Mouse (Mus musculus): ENCODE measurements around the gene Pld5. TPM values are rescaled to one million over a fixed set of nuclear protein-coding genes. Genes with fewer than 3 reads are reported as not detected.

The Pld5 gene
- polyA plus RNA-seq, 1 experiment from 2014 or later = 0.63 TPM

DNA sequence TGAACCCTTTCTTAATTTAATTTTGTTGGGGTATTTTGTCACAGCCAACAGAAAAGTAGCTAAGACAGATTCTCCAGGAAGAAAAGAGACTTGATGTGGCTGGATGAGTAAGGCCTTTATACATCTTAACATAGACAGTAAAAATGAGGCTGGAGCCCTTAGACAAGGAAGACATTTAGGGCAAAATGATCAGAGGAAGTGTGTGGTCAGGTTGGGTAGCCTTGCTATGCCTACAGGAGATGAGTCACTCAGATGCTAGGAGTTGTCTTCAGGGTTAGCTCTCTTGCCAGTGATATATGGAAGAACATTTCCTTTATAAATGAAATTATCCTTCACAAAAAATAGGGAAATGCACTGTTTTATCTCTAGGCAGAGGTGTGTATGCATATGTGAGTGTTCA is 198.3 kb downstream of the Pld5 start:
- Histone ChIP-seq H3K9me3 (no peaks in the 10 kb centered on the region), H3K27ac (no peak overlapping the region), H3K27me3 (no peaks in the 10 kb centered on the region), H3K4me2 (no peak overlapping the region), H3K36me3 (no peaks in the 10 kb centered on the region), H3K9ac (no peak overlapping the region), H3K4me3 (no peak overlapping the region), H3K4me1 (no peaks in the 10 kb centered on the region)
- no peak for ATAC-seq (ENCODE audit: insufficient number of reproducible peaks, low FRiP score, low TSS enrichment, low read depth)

- no peak overlapping the region for H3K4me2 ChIP-seq
- no peak for ATAC-seq (ENCODE audit: insufficient number of reproducible peaks, low FRiP score, low TSS enrichment, low read depth)
- no peaks in the 10 kb centered on the region for H3K36me3 ChIP-seq
- H3K9me3 ChIP-seq = no peaks in the 10 kb centered on the region
- no peaks in the 10 kb centered on the region for H3K27me3 ChIP-seq
- no peak overlapping the region for H3K27ac ChIP-seq
- H3K4me3 ChIP-seq = no peak overlapping the region
- no peak overlapping the region for H3K9ac ChIP-seq
- no peaks in the 10 kb centered on the region for H3K4me1 ChIP-seq
These were observed 199.3 kb downstream of the Pld5 start for GRCm38 (mm10) chr1:176075810-176076209.

DNA sequence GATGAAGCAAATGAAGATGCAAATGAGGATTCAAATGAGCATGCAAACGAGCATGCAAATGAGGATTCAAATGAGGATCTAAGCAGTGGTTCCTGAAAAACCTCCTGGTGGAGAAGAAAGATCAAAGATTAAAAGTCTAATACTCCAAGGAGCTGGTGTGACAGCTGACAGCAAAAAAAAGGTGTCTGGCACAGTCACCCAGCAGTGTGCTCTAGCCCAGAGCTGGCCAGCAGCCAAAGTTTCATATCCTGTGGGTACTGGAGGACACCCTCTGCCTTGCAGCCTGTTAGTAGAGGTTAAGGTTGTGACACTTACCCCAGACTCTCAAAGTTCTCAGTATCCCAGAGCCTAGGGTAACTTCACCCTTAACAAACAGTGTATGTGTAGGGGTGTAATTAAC is 199.7 kb downstream of the Pld5 start:
- no peaks in the 10 kb centered on the region for H3K27me3 ChIP-seq
- H3K4me2 ChIP-seq = no peak overlapping the region
- no peak overlapping the region for H3K9ac ChIP-seq
- no peak overlapping the region for H3K27ac ChIP-seq
- 84% methylated on average over 1 of the region's 1 CpGs for WGBS
- H3K4me3 ChIP-seq = no peak overlapping the region
- H3K36me3 ChIP-seq = no peaks in the 10 kb centered on the region
- no peaks in the 10 kb centered on the region for H3K9me3 ChIP-seq
- no peak for ATAC-seq (ENCODE audit: insufficient number of reproducible peaks, low FRiP score, low TSS enrichment, low read depth)
- no peaks in the 10 kb centered on the region for H3K4me1 ChIP-seq

DNA sequence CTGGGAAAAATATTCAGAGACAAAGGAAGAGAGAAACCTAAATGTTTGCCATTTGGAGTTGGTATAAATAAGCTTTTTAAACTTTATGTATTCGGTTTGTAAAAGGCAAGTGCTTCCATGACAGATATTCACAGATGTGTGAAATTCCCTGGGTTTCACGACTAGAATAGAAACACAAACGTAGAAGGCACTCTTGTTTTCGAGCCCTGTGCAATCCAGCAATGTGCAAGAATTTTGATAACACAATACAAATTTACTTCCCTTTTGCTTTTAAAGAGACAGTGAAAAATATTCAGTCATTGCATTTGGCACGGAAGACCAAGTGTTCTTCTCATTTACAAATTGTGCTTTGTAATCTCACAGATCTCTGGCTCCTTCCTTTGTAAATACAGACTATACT is 200.6 kb downstream of the Pld5 start:
- no peak for ATAC-seq (ENCODE audit: insufficient number of reproducible peaks, low FRiP score, low TSS enrichment, low read depth)
- Histone ChIP-seq H3K36me3 (no peaks in the 10 kb centered on the region), H3K4me2 (no peak overlapping the region), H3K9me3 (no peaks in the 10 kb centered on the region), H3K9ac (no peak overlapping the region), H3K4me3 (no peak overlapping the region), H3K27ac (no peak overlapping the region), H3K4me1 (no peaks in the 10 kb centered on the region), H3K27me3 (no peaks in the 10 kb centered on the region)
- 66% methylated on average over 5 of the region's 5 CpGs for WGBS

- no peaks in the 10 kb centered on the region for H3K4me1 ChIP-seq
- no peak overlapping the region for H3K27ac ChIP-seq
- H3K36me3 ChIP-seq = no peaks in the 10 kb centered on the region
- H3K9me3 ChIP-seq = no peaks in the 10 kb centered on the region
- H3K4me3 ChIP-seq = no peak overlapping the region
- ATAC-seq (ENCODE audit: insufficient number of reproducible peaks, low FRiP score, low TSS enrichment, low read depth) = no peak
- no peak overlapping the region for H3K4me2 ChIP-seq
- no peak overlapping the region for H3K9ac ChIP-seq
- H3K27me3 ChIP-seq = no peaks in the 10 kb centered on the region
These were observed 209.8 kb downstream of the Pld5 start for GRCm38 (mm10) chr1:176065281-176065680.

DNA sequence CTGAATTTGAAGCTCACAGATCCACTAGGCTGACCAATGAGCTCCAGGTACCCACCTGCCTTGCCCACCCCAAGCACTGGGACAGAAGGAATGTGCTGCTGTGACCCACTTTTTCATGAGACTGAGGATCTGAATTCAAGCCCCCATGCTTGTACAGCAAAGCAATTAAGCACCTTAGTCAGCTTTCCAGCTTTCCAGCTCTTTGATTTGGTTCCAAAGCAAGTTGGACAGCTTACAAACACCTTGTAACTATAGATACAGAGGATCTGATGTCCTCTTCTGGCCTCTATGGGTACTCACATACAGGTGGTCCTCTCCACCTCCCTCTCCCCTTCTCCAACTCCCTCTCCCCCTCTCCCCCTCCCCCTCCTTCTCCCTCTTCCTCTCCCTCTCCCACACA is 210.6 kb downstream of the Pld5 start:
- Histone ChIP-seq H3K27me3 (no peaks in the 10 kb centered on the region), H3K4me1 (no peaks in the 10 kb centered on the region), H3K27ac (no peak overlapping the region), H3K4me3 (no peak overlapping the region), H3K4me2 (no peak overlapping the region), H3K9me3 (no peaks in the 10 kb centered on the region), H3K9ac (no peak overlapping the region), H3K36me3 (no peaks in the 10 kb centered on the region)
- no peak for ATAC-seq (ENCODE audit: insufficient number of reproducible peaks, low FRiP score, low TSS enrichment, low read depth)

GRCm38 (mm10) chr1:176053653-176054052 is 221.5 kb downstream of the Pld5 start:
- Histone ChIP-seq H3K4me3 (no peak overlapping the region), H3K36me3 (no peaks in the 10 kb centered on the region), H3K27me3 (no peaks in the 10 kb centered on the region), H3K4me1 (0 out of 2 replicates have a peak, but pooled peaks cover 2% of the 10 kb centered on the region), H3K9ac (no peak overlapping the region), H3K9me3 (no peaks in the 10 kb centered on the region), H3K4me2 (no peak overlapping the region), H3K27ac (no peak overlapping the region)
- no peak for ATAC-seq (ENCODE audit: insufficient number of reproducible peaks, low FRiP score, low TSS enrichment, low read depth)
- WGBS = 48% methylated on average over 1 of the region's 1 CpGs

- no peak overlapping the region for H3K9ac ChIP-seq
- H3K4me1 ChIP-seq = no peaks in the 10 kb centered on the region
- no peak for ATAC-seq (ENCODE audit: insufficient number of reproducible peaks, low FRiP score, low TSS enrichment, low read depth)
- H3K36me3 ChIP-seq = no peaks in the 10 kb centered on the region
- 58% methylated on average over 5 of the region's 5 CpGs for WGBS
- no peaks in the 10 kb centered on the region for H3K27me3 ChIP-seq
- H3K4me2 ChIP-seq = no peak overlapping the region
- H3K9me3 ChIP-seq = no peaks in the 10 kb centered on the region
- no peak overlapping the region for H3K4me3 ChIP-seq
- no peak overlapping the region for H3K27ac ChIP-seq
These were observed 228.1 kb downstream of the Pld5 start for GRCm38 (mm10) chr1:176046995-176047394.

- H3K27ac ChIP-seq = no peak overlapping the region
- WGBS = 86% methylated on average over 1 of the region's 1 CpGs
- ATAC-seq (ENCODE audit: insufficient number of reproducible peaks, low FRiP score, low TSS enrichment, low read depth) = no peak
These were observed 228.7 kb downstream of the Pld5 start for GRCm38 (mm10) chr1:176046375-176046774.

DNA sequence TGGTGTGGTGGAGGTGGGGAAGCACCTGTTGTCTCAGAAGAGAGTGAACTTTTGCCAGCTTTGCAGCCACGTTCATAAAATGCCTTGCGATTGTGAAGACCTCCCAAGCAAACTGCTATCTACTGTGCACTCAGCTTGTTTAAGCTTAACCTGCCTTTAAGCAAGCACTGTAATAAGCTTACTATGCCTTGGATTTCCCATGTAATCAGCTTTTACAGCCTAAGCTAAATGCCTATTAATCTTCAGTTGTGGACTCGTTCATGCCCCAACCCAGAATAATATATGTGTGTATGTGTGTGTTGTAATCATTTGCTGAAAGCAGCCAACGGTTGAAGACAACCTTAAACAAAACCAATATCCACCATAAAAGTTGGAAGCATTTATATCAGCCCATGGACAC is 232.1 kb downstream of the Pld5 start:
- no peaks in the 10 kb centered on the region for H3K36me3 ChIP-seq
- no peak overlapping the region for H3K4me2 ChIP-seq
- no peak overlapping the region for H3K4me3 ChIP-seq
- no peaks in the 10 kb centered on the region for H3K27me3 ChIP-seq
- no peak for ATAC-seq (ENCODE audit: insufficient number of reproducible peaks, low FRiP score, low TSS enrichment, low read depth)
- no peak overlapping the region for H3K9ac ChIP-seq
- WGBS = 44% methylated on average over 4 of the region's 4 CpGs
- no peak overlapping the region for H3K27ac ChIP-seq
- H3K4me1 ChIP-seq = no peaks in the 10 kb centered on the region
- no peaks in the 10 kb centered on the region for H3K9me3 ChIP-seq

More at GRCm38 (mm10) chr1:176046375-176046774, 228.7 kb downstream of the Pld5 start:
- H3K4me1 ChIP-seq = no peaks in the 10 kb centered on the region
- no peaks in the 10 kb centered on the region for H3K9me3 ChIP-seq
- no peak overlapping the region for H3K9ac ChIP-seq
- no peaks in the 10 kb centered on the region for H3K27me3 ChIP-seq
- H3K36me3 ChIP-seq = no peaks in the 10 kb centered on the region
- H3K4me2 ChIP-seq = no peak overlapping the region
- no peak overlapping the region for H3K4me3 ChIP-seq

DNA sequence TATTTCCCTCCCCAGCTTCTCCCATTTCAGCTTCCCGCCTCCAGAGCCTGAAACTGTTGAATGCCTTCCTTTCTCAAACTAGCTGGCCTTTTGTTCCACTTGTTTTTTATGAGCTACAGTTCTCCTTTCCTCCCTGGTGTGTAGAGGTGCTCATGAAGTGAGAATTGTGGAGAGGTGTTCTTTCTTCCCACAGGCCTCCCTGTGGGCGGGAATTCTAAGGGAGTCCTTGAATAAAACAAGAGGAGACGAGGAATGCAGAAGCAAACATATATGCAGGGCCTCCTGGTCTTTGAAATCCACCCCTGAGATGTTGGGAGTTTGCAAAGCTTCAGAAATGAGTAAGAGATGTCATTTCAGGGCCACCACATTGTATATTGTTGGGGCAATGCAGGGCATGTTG is 235.2 kb downstream of the Pld5 start:
- ATAC-seq (ENCODE audit: insufficient number of reproducible peaks, low FRiP score, low TSS enrichment, low read depth) = no peak
- H3K9me3 ChIP-seq = no peaks in the 10 kb centered on the region
- no peaks in the 10 kb centered on the region for H3K27me3 ChIP-seq
- H3K4me1 ChIP-seq = no peaks in the 10 kb centered on the region
- H3K36me3 ChIP-seq = no peaks in the 10 kb centered on the region
- H3K9ac ChIP-seq = no peak overlapping the region
- H3K27ac ChIP-seq = no peak overlapping the region
- no peak overlapping the region for H3K4me2 ChIP-seq
- H3K4me3 ChIP-seq = no peak overlapping the region
- WGBS = 51% methylated on average over 3 of the region's 3 CpGs

GRCm38 (mm10) chr1:176036028-176036427 is 239.1 kb downstream of the Pld5 start:
- no peak overlapping the region for H3K4me3 ChIP-seq
- H3K27me3 ChIP-seq = no peaks in the 10 kb centered on the region
- H3K4me2 ChIP-seq = no peak overlapping the region
- no peaks in the 10 kb centered on the region for H3K4me1 ChIP-seq
- H3K27ac ChIP-seq = no peak overlapping the region
- no peaks in the 10 kb centered on the region for H3K36me3 ChIP-seq
- no peak for ATAC-seq (ENCODE audit: insufficient number of reproducible peaks, low FRiP score, low TSS enrichment, low read depth)
- H3K9me3 ChIP-seq = no peaks in the 10 kb centered on the region
- WGBS = 72% methylated on average over 3 of the region's 3 CpGs
- no peak overlapping the region for H3K9ac ChIP-seq

GRCm38 (mm10) chr1:176034699-176035098 is 240.4 kb downstream of the Pld5 start:
- no peak for ATAC-seq (ENCODE audit: insufficient number of reproducible peaks, low FRiP score, low TSS enrichment, low read depth)
- Histone ChIP-seq H3K27me3 (no peaks in the 10 kb centered on the region), H3K4me1 (no peaks in the 10 kb centered on the region), H3K9me3 (no peaks in the 10 kb centered on the region), H3K9ac (no peak overlapping the region), H3K36me3 (no peaks in the 10 kb centered on the region), H3K27ac (no peak overlapping the region), H3K4me3 (no peak overlapping the region), H3K4me2 (no peak overlapping the region)
- WGBS = 81% methylated on average over 6 of the region's 6 CpGs

Measured in limb, embryonic 15.5 days (tissue).